Mouse (Mus musculus): ENCODE measurements at regions not wholly inside any gene's neighbourhood (a gene's known extent, or its start where the extent isn't known, plus 50 kb on each side); places are given as distances from the start of the nearest gene placed in this dataset.

DNA sequence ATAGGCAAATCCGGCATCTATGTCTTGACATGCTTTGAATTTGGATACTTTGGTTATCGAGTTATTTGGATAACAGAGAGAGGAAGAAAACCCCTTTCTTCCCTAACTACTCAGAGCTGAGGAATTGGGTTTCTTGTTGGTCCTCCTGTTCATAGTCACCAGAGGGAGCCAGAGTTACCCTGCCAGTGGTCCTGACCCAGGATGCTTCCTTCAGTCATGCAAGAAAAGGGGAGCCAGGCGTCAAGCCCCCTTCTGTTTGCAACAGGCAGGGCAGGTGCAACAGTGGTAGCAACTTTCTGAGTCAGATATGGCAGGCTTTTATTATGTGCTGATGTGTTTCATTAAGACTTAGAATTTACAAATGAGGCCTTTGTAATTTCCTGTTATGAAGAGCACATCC, 101.4 kb upstream of the B430305J03Rik start:
- DNase-seq (ENCODE audit: low spot score): no peak

DNA sequence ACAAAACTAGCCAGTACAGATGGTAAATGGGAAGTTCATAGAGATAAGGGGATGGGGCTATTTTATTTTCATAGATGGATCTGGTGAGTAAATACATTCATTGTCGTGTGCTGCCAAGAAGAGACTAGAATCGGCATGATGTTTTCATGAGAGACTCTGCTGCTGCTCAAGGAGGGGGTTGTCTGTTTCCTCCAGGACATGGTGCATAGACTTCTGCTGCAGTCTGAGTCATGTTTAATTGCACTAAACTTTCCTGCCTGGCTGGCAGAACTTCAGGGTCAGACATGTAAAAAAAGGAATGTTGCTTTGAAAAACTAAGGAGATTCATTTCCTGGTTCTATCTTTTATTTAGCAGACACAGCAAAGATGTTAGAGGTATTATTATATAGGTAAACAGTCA, 100.9 kb upstream of the B430305J03Rik start:
- DNase-seq (ENCODE audit: low spot score): no peak

DNA sequence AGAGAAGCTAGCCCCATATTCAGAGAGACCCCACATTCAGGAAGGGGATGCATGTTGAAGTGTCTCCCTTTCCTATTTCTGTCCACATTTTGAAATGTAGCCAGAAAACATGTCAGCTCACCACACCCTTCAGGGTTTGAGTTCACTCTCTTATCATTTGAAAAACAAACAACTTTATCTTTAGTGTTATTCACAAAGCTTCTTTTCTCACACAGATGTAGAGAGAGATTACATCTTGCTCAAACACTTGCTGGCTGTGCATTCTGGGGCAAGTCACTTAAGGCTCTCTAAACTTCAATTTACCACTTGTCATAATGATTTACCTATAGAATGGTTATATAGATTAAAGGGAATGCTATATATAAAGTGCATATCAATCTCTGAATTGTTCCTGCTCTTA, 94.3 kb upstream of the B430305J03Rik start:
- DNase-seq (ENCODE audit: low spot score): no peak

DNA sequence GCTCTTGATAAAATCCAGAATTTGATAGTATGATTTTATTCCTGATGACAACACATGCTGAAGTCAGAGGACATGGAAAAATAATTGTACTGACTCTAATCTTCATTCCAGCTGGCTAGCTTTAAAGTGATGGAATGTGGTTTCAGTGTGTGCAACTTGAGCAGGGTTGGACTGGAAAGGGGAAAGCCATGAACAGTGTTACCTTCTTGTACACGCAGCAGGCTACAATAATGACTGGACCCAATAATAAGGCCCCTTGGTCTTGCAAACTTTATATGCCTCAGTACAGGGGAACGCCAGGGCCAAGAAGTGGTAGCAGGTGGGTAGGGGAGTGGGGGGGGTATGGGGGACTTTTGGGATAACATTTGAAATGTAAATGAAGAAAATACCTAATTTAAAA, 90.8 kb upstream of the B430305J03Rik start:
- no peak for DNase-seq (ENCODE audit: low spot score)

DNA sequence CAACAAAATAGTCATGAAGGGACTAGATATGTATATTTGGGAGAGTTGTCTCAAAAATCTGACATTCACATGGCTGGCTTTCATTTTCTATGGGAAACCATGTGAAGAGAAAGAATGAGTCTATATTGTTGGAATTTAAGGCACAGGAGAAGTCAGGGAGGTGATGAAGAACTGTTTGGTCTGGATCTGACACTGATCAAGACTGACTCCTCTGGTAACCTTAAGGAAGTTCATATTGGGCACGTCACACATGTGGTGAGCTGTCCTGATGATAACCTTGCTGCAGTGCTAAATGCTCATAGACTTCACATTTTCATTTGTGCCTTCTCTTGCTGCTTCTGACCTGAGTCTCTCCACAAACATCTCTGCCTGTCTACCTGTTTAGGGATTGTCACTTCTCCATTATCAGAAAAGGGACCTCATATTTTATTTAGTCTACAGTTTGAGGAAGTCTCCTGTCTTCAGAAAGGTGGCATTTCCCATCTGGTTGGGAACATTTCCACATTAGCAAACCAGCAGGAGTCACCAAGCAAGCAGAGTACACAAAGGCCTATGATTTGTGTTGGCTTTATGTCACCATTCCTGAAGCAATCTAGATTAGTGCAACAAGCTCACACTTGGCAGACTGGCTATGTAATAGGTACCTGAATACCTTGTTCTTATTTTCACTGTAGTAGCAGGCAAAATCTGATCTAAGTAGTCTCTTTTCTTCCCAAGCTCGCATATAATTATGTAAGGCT, 76.4 kb upstream of the B430305J03Rik start:
- DNase-seq (ENCODE audit: low spot score): no peak

DNA sequence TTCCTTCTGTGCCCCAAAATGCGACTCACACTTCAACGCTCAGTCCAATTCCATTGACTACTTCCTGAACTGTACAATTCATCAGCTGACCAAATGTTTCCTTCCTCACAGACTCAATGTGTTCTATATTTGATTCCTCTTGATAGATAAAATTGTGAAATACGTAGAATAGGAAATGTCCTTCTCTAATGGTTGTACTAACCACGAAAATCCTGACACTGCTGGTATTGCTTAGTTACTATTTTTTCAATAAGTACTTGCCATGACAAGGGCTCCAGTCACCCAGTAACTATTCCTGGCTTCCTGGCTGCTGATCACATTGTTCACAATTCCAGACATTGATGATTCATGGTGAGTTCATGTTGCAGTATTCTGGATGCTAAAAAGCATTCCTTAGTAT, 75.7 kb upstream of the B430305J03Rik start:
- DNase-seq (ENCODE audit: low spot score): no peak

DNA sequence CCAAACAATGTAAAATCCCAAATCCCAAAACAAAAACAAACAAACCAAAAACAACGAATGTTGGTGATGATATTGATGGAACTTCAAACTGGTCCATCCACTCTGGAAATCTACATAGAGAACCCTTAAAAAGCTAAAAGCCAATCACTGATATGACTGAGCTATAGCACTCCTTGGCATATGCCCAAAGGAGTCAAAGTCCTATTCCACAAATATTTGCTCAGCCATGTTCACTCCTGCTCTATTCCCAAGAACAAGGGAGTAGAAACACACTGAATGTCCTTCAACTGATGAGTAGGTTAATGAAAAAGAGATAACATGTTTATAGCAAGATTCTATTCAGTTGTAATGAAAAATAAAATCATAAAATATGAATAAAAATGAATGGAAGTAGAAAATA, 63.0 kb upstream of the B430305J03Rik start:
- no peak for DNase-seq (ENCODE audit: low spot score)

DNA sequence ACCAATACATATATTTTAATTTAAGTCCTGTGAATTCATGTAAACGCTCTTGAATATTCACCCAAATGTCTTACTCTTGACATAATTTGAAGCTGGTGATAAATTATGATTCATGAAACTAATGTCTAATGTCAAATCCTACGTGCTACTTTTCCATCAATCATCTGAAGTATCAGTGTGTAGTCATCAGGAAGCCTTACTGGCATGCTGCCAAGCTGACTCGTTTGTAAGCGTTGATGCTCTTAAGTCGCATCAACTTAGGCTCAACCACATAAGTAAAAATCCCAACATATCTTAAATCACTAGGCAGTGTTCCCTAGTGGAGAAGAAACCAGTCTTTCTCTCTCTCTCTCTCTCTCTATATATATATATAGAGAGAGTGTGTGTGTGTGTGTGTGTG, 58.2 kb upstream of the B430305J03Rik start:
- no peak for DNase-seq (ENCODE audit: low spot score)

DNA sequence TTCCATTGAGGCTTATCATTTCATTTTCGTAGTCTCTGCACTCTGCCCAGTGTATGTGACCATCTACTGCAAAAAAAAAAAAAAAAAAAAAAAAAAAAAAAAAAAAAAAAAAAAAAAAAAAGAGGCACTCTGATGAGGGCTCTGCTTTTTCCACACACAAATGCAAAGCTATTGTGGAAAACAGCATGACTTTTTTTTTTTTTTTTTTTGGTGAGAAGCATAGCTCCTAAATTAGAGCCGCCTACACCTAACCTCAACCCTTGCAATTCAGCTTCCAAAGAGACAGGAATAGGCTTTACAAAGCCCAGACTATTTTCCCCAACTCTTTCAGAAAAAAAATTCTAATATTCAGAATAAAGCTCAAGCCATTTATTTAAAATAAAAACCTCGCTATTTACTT, 54.0 kb upstream of the B430305J03Rik start:
- DNase-seq (ENCODE audit: low spot score): no peak

DNA sequence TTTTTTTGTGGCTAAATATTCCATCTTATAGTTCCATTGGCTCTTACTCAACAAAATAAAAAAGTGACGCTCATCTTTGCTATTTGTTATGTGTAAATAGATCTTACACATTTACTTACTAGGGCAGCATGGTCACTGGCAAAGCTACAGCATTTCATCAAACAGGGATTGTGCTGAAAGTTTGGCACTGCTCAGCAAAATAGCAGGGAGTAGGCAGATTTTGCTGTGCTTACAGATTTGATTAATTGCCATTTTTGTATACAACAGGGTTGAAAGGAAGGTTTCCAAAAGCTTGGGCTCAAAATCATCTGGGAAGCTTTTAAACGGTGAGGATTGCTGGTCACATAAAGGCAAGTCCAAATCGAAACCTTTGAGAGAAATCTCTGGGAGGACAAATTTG, 52.3 kb upstream of the B430305J03Rik start:
- no peak for DNase-seq (ENCODE audit: low spot score)

All from ovary, adult 18-20 months (tissue).